Mouse (Mus musculus): ENCODE results near the gene Zbtb8b.
"Not testable (repeated sequence)": the region's sequence is repeated elsewhere in the genome, so short reads cannot be mapped to it uniquely, and the experiment has no call there.

Zbtb8b gene

GRCm38 (mm10) chr4:129440340-129441063 lies at the start of gene Zbtb8b:
Gene Zbtb8b (minus strand): TSS chr4:129440853.
- DNase-seq = peak; percentile 74

GRCm38 (mm10) chr4:129481090-129481489 lies 40.4 kb upstream of the Zbtb8b start:
- DNase-seq = no peak

- no peak for DNase-seq
Observed at GRCm38 (mm10) chr4:129479863-129480262, 39.2 kb upstream of the Zbtb8b start.

GRCm38 (mm10) chr4:129476047-129476446 lies 35.4 kb upstream of the Zbtb8b start:
- no peak for DNase-seq

GRCm38 (mm10) chr4:129464286-129464815 lies 23.7 kb upstream of the Zbtb8b start:
- no peak for DNase-seq

GRCm38 (mm10) chr4:129463097-129464059 lies 22.7 kb upstream of the Zbtb8b start:
- no peak for DNase-seq

- DNase-seq = no peak
Observed at GRCm38 (mm10) chr4:129462118-129462517, 21.5 kb upstream of the Zbtb8b start.

GRCm38 (mm10) chr4:129461183-129461960 lies 20.7 kb upstream of the Zbtb8b start, which contains the start of gene Bsdc1:
Gene Bsdc1 (plus strand): TSS chr4:129461581.
- peak; percentile 100 for DNase-seq

- no peak for DNase-seq
Observed at GRCm38 (mm10) chr4:129460827-129461182, 20.2 kb upstream of the Zbtb8b start.

GRCm38 (mm10) chr4:129459726-129460125 lies 19.1 kb upstream of the Zbtb8b start:
- DNase-seq = no peak

- not testable (repeated sequence) for DNase-seq
Observed at GRCm38 (mm10) chr4:129457311-129457710, 16.7 kb upstream of the Zbtb8b start.

- DNase-seq = no peak
Observed at GRCm38 (mm10) chr4:129456126-129456525, 15.5 kb upstream of the Zbtb8b start.

- peak; percentile 91 for DNase-seq
Observed at GRCm38 (mm10) chr4:129455265-129455664, 14.6 kb upstream of the Zbtb8b start.

- no peak for DNase-seq
Observed at GRCm38 (mm10) chr4:129451471-129452169, 11.0 kb upstream of the Zbtb8b start.

- no peak for DNase-seq
Observed at GRCm38 (mm10) chr4:129450851-129451250, 10.2 kb upstream of the Zbtb8b start.

GRCm38 (mm10) chr4:129448713-129449112 lies 8.1 kb upstream of the Zbtb8b start:
- no peak for DNase-seq

GRCm38 (mm10) chr4:129447778-129448563 lies 7.3 kb upstream of the Zbtb8b start:
- DNase-seq = no peak

GRCm38 (mm10) chr4:129447360-129447759 lies 6.7 kb upstream of the Zbtb8b start:
- DNase-seq = no peak

GRCm38 (mm10) chr4:129441145-129441544 lies 492 bp upstream of the Zbtb8b start:
- no peak for DNase-seq

- no peak for DNase-seq
Observed at GRCm38 (mm10) chr4:129418321-129418720, 22.3 kb downstream of the Zbtb8b start.

- DNase-seq = no peak
Observed at GRCm38 (mm10) chr4:129416478-129416877, 24.2 kb downstream of the Zbtb8b start.
